Mouse (Mus musculus) 3134 (cell line): ENCODE measurements around the gene Lxn.
A peak's percentile ranks its signal among the peaks of the same experiment; 100 is the strongest.

ENCODE experiments used
- DNase-seq: peaks from one replicate; pipeline ENCODE4 v3.0.0-alpha.2; 2011; ENCODE audit warnings: low spot score; ENCODE audit not compliant: insufficient read length; ENCODE audit errors: extremely low read depth

Gene Lxn

DNA sequence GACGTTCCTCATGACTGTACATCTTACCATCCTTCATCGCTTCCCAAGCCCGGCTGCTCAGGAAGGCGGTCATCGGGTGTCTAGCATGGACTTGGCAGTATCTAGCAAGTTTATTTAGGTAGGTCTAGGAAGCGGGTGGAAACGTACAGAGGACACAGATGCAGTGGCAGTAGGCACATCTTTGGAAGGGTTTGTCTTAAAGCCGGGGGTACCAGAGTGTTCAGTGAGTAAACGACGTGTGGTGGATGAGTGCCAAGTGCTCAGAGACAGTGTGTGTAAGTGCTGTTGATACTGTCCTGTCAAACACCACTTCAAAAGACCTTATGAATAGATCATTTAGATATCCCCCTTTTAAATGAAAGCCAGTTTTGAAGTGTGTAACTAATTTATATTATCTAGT lies 1.1 kb downstream of the Lxn start:
- DNase-seq = no peak

DNA sequence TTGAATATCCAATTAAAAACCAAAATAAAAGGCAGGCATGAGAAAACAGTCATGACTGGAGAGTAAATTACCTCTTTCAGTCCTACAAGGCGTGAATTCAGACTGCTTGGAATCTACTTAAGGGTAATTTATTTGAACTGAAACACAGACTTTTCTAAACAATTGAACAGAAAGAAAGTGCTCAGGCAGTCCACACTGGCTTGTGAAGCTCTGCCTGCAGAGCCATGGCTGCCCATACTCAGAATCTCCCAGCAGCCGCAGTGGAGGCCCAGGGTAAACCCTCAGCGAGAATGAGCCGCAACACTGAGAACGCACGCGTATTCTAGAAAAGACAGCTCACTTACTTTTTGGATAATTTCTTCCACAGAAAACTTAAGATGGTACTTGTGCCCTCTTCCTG lies 1.7 kb downstream of the Lxn start:
- no peak for DNase-seq

- no peak for DNase-seq
These were observed 3.8 kb downstream of the Lxn start for GRCm38 (mm10) chr3:67459881-67460280.

- no peak for DNase-seq
These were observed 13.0 kb downstream of the Lxn start for GRCm38 (mm10) chr3:67450601-67451210.

GRCm38 (mm10) chr3:67449660-67450059 lies 14.1 kb downstream of the Lxn start:
- no peak for DNase-seq

- no peak for DNase-seq
These were observed 16.6 kb downstream of the Lxn start for GRCm38 (mm10) chr3:67447143-67447542.

DNA sequence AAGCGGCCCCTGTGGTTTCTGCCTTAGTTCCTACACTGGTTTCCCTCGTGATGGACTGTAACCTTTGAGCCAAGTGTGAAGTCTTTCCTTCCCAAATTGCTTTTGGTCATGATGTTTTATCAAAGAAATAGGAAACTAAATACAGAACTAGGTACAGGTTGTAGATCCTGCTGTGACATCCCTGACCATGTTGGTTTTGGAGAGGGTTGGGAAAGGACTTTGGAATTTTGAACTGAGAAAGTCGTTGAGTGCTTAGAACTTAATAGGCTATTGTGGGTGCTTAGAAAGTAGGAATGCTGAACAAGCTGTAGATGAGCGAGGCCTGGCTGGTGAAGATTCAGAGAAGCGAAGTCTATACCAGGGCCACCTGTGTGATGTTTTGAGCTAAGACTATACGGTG lies 29.7 kb downstream of the Lxn start:
- no peak for DNase-seq

- DNase-seq = peak; percentile 83
These were observed 33.7 kb downstream of the Lxn start, which contains the start of gene Gfm1 for GRCm38 (mm10) chr3:67429999-67430380. Gfm1 (plus strand) TSS chr3:67430096.

DNA sequence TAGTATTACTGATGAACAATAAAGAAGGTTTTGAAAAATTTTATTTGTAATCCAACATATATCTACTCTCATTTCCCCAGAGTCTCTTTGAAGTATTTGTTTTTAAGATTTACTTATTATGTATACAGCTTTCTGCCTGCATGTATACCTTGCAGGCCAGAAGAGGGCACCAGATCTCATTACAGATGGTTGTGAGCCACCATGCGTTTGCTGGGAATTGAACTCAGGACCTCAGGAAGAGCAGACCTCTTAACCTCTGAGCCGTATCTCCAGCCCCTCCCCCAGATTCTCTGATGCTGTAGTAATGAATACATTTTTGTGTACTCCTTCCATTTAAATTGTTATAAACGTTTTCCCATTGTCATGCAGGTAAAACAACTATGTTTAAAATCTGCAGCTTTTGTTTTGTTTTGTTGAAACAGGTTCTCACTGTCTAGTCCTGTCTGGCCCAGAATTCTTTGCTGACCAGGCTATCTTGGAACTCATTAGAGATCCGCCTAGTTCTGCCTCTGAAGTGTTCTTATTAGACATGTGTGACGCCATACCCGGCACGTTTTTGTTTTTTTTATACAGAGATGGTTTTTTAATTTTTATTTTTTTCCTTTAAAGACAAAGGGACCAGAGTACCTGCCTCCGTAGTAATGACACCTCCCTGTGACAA lies 34.3 kb downstream of the Lxn start:
- DNase-seq = no peak
